Mouse (Mus musculus): ENCODE results near the gene Hoxd13.
A peak's percentile ranks its signal among the peaks of the same experiment; 100 is the strongest.

Hoxd13 gene

DNA sequence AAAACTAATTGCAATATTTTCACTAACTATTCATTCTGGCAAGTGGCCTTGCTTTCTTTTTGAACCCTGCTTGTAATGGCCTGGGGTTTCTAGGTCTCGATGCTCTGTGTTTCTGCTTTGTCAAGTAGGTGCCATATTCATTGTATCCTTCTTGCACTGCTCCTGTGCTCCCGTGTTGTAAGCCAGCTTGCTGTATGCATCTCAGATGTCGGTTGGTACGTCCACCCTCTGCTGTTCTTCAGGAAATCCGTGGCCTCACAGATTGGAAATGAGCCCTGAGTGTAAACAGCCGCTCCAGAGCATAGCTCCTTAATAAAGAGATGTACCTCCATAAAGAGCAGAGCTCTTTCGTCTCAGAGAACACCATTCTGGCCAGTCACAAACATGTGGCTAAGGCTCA is 39.5 kb downstream of the Hoxd13 start:
- DNase-seq (ENCODE audit: low spot score in 2 of 2), result no peak

DNA sequence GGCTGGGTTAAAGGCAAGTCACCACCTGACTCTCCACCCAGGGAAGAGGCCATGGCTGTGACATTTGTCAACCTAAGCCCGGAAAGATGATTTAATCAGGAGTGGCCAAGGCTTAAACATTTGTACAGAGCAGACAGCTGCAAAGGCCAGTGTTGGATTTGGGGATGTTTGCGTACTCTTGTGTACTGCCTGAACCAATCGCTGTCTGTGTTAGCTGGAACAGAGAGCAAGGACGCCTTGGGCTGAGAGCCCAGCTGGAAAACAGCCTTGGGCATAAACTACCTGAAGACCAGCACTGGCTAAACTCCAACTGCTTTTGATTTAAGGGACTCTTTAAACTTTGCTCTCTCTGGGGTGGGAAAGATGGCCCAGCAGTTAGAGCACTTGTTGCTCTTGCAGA is 40.6 kb downstream of the Hoxd13 start:
- DNase-seq (ENCODE audit: low spot score in 2 of 2), result no peak

DNA sequence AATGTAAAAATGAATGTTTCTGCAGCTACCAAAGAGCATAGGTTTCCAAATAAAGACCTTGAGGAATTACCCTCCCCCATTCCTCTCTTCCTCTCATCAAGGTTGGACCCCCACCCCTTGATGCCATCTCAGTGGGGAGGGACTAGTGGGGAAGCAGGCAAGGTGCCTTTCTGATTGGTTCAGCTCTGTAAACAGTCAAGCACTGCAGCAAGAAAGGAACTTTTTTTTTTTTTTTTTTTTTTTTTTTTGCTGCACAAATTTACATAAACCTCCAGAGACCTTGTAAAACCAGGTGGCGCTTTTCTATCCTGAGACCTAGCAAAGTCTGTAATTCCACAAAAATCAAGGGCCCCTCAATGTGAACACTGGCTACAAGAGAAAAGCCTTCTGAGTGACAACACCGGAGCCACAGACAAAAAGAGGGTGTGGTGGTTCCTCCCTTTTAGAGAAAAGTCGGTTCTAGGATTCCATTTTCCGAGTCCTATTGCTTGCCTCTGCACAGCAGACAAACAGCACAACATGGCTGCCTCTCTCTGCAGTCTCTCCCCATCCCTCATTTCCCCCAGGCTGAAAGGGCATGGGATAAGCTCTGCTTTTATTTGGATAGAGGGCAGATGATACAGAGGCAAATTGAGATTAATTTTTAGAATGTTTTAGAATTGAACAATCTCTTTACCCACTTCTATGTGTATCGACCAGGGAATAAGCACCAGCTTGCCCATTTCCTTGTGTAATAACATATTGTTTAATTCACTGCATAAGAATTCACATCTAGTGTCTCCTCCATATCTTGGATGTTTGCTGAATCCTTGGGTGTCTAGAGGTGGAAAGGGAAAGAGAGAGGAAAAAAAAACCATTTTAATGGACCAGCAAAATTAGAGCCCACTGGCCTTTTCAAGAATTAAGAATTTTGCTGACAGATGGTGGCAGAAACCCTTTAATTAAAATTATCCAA is 41.6 kb downstream of the Hoxd13 start:
- no peak for DNase-seq (ENCODE audit: low spot score in 2 of 2)

DNA sequence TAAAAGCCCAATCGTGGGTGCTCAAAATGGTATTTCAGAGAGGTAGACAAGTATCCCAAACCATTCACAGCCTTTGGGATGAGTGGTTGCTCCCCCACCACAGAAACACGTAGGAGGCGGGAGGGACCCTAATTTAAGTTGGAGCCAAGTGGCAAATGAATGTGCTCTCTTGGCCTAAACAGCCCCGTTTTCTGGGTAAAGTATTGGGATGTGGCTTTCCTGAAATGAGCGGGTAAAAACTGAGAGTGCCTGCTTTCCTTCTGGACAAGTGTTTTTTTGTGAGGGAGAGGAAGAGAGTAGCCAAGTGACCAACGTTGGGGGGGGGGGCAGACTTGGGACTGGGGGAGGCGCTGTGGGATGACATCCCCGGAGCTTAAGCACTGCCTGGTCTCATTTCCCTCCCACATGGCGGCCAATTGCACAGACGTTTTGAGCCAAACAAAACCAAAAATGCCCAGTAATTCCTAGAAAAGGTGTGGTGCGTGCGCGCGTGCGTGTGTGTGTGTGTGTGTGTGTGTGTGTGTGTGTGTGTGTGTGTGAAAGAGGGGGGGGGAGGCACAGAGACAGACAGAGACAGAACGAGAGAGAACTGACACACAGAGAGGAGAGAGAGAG is 42.9 kb downstream of the Hoxd13 start:
- DNase-seq (ENCODE audit: low spot score in 2 of 2), result no peak

DNA sequence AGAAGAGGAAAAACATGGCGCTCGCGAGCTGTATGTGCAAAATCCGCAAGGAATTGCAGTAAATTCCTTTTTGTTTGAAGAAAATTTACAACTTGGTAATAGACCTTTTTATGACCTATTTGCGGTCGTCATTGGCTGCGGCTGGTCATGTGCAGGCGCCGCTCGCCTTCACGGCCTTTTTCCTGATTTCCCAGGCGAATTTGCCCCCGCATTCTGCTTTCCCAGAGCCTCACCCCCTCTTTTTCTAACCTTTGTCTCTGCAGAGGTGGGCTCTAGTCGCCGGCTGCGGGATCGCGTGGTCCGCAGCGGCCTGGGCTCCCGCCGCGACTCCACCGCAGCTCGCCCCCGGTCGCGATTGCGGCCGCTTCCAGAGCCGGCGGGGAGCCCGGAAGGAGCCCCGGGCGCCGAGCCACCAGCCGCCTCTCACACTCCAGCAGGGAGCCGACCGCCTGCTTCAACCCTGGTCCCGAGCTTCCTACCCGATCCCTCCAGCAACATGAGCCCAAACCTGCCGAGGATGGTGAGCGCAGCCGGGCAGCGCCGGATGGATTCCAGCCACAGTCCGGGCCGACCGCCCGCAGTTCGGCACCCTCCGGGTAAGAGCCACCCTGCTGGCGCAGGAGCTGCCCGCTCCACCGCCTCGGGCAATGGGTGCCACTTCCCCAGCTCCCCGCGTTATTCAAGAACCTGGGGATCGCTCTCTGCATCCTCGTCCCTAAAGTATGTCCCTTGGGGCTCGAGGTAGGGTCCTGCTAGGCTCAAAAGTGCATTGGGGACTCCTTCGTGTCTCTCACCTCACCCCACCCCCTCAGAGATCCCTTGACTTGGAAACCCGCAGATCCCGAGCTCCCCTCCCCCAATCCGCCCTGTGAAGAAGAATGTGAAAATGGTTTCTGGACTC is 43.9 kb downstream of the Hoxd13 start, which contains the start of the genes Hoxd3 and Hoxd4:
Gene Hoxd3 (plus strand): TSS at position 207 of the 901 bp plus-strand sequence.
Gene Hoxd4 (plus strand): TSS at position 209 of the 901 bp plus-strand sequence.
- no peak for DNase-seq (ENCODE audit: low spot score in 2 of 2)

DNA sequence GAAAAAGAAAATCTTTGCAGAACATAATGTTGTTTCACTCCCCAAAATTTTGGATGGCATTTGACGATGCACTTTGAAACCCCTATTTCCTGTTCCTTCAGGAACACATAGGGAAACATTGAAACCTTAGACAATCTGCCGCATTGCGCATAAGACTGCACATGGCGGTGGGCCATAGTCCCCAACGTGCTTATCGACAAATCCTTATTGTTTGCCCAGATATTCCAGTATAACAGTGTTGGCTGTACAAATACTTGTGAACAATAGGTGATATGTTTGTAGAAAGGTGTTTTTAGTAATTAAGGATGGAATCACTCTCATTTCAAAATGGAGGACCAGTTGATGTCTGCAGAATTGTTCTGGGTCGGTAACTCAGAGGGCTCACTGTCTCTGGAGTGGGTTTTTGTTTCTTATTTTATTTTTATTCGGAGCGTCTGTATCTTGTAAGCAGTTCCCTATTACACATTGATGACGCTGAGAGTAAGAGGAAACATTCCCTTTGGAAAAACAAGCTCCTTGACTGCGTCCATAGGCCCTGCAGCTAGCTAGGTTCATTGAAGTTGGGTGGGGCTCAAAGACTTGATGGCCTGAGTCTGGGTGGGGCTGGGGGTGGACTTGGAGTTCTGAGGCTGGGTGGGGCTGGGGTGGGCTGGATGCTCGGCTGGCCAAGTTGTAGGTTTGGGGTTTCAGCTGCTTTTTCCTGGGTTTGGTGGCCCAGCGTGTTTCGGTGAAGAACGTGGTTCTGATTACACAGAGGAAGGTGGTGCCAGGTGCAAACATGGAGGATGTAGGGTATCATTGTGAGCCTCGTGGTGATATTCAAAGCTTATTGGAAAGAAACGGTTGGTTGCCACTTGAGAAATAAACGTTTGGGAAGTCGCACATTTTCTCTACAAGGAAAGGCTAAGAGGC is 45.4 kb downstream of the Hoxd13 start:
- DNase-seq (ENCODE audit: low spot score in 2 of 2), result no peak

DNA sequence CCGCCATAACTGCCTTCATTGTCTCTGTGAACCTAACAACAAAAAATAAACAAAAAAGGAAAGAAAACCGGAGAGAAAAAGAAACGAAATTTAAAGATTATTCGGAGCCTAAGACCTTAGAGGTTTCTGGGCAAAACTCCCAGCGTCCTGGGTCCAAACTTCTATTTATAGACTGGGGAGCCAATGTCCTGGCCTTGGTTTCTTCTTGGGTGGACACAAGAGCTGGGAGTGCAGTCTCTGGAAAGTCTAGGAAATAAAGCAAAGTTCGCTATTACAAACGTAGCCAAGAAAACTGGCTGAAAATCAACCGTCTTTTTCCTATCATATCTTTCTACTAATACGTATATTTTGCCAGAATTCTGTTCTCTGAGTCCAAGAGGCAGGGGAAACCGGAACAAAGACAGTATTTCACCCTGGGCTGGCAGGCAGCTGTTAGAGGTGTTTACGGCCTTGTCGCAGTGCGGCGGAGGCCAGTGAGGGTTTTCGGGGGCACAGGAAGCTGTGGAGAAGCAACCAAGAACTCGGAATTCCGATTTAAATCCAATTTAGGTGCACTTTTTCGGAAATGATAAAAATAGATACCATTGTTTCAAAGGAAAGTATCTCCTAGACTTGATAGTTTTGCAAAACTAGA is 46.2 kb downstream of the Hoxd13 start:
- no peak for DNase-seq (ENCODE audit: low spot score in 2 of 2)

DNA sequence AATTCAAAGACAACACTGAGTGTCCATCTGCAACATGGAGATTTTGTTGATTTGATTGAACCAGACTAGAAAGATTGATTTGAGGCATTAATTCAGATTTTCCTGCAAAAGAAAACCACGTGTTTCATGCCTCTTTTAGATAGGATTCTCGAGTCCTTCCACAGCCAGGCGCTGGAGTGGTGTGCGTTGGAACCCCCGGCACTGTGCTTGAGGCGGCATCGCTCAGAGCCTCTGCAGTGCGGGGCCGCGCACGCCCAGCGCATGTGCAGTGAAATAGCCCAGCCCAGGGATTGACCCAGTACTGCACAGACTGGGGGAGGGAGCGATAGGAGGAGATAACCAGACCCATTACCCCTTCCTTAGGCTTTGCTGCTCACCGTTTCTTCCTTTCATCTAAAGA is 46.8 kb downstream of the Hoxd13 start:
- DNase-seq (ENCODE audit: low spot score in 2 of 2), result no peak

DNA sequence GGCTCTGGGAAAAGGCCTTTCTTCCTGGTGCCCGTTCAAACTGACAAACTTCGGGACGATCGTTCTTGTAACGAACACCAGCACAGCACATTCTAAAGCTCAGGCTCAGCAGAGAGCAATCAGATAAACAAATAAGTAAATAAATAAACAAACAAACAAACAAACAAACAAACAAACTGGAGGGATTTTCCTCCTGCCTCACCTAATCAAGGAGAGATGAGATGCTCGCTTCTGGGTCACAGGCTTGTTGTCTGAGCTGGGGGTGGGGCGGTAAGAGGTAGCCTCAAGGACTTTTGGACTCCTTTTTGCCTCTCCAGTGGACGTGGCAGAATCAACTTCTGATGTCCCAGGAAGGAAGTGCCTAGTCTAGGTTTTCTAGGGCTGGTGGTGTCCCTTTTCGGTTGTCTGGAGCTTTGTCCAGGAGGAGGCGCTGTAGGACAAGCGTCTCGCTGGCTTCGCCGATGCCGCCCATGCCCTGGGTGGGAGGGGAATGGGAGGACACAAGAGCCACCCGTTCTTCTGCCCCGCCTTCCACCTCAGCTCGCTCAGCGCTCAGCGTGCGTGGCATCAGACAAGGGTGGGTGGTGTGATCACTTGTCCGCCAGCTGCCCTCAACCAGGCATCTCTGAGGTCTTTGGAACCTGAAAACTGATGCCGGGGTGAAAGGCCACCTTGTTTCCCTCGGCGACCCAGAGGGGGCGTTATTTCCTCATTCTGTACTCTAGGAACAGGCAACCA is 47.6 kb downstream of the Hoxd13 start:
- peak; percentile 86 to 95 for DNase-seq (ENCODE audit: low spot score in 2 of 2)

DNA sequence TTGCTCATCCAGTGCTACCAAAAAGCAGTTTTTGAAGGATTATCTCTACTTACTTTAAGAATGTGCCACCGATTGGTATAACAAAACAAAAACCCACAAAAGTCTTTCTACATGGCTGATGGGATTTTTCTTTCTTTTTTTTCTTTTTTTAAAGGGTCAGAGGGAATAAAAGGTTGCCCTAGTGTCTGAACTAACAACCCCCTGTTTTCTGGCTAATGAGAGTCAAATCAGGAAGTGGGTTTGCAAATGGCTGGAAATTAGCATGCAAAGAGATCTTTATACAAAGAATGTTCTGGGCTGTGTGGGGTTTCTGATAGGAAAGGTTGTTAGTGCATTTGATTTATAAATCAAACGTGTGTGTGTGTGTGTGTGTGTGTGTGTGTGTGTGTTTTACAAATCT is 52.3 kb downstream of the Hoxd13 start:
- no peak for DNase-seq (ENCODE audit: low spot score in 2 of 2)

DNA sequence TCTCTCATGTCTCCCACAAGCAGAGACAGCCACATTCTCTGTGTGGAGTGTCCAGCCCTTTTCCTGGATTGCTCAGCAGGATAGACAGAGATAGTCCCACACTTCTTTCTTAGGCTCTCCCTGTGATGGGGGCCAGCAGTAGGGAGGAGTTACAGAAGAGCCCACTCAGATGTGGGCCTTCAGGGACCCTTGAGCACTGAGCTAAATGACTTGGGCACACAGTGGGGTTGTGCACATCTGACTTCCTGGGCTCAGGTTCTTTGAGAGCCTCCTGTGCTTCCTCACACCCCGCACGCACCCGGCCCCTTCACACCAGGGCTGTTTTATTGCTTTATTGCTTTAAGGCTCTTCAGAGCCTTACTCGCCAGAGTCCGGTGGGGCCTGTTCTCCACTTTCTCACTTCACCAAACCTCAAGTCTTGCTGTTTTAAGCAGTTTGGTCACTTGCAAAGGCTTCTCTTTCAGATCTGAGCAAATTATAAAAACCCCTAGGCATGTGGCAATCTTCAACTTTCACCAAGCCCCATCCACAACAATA is 52.9 kb downstream of the Hoxd13 start:
- no peak for DNase-seq (ENCODE audit: low spot score in 2 of 2)
